Comparison of ENCODE assay signal across 7 mouse cellular contexts in the genomic region with DNA sequence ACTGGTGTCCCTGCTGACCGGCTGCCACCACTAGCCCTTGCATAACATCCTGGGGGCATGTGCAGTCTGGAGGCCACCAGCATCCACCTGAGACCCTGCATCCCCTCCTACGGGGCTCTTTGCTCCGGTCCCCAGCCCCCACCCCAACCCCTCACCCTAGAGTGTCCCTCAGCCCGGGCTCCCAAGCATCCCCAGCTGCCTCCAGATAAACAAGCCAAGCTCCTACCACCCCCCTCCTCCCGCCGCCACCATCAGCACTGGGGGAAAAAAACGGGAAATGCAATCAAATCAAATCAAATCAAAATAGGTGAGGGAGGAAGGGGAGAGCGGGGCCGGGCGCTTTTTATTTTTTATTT.
DNase-seq lines count a peak whose midpoint lies in the region; ATAC-seq lines count a peak whose summit lies in the region.

No protein-coding gene starts in this region.

- no peaks in the 10 kb centered on the region for H3K36me3 ChIP-seq in lung, embryonic 15.5 days
- no peaks in the 10 kb centered on the region for H3K36me3 ChIP-seq in forebrain, embryonic 14.5 days (ENCODE audit: control insufficient read depth, insufficient read depth, low read length)
- no peaks in the 10 kb centered on the region for H3K36me3 ChIP-seq in limb, embryonic 13.5 days
- no peaks in the 10 kb centered on the region for H3K36me3 ChIP-seq in stomach, embryonic 14.5 days (ENCODE audit: control insufficient read depth, insufficient read depth, low read length)

- no peak for ATAC-seq in lung, embryonic 15.5 days (ENCODE audit: borderline replicate concordance, extremely low read depth, low FRiP score, low TSS enrichment)
- ATAC-seq in forebrain, embryonic 14.5 days = peak; percentile 67
- no peak for ATAC-seq in limb, embryonic 13.5 days (ENCODE audit: low FRiP score, low read depth)
- ATAC-seq in stomach, embryonic 14.5 days (ENCODE audit: insufficient number of reproducible peaks, insufficient read depth, low FRiP score, low read depth) = no peak

- H3K27me3 ChIP-seq in lung, embryonic 15.5 days = peaks cover 53% of the 10 kb centered on the region
- no peaks in the 10 kb centered on the region for H3K27me3 ChIP-seq in forebrain, embryonic 14.5 days (replicated peaks; ENCODE audit: control insufficient read depth, insufficient read depth, low read length)
- H3K27me3 ChIP-seq in limb, embryonic 13.5 days = peaks cover 80% of the 10 kb centered on the region
- H3K27me3 ChIP-seq in stomach, embryonic 14.5 days (ENCODE audit: control insufficient read depth, insufficient read depth, low read length) = peaks cover 25% of the 10 kb centered on the region; the same call in 1 of the 2 replicates

- no peaks in the 10 kb centered on the region for H3K9me3 ChIP-seq in lung, embryonic 15.5 days
- H3K9me3 ChIP-seq in forebrain, embryonic 14.5 days (replicated peaks; ENCODE audit: control insufficient read depth, low read length) = no peaks in the 10 kb centered on the region
- no peaks in the 10 kb centered on the region for H3K9me3 ChIP-seq in limb, embryonic 13.5 days
- H3K9me3 ChIP-seq in stomach, embryonic 14.5 days (ENCODE audit: control insufficient read depth, low read depth, low read length) = no peaks in the 10 kb centered on the region

- H3K4me2 ChIP-seq in lung, embryonic 15.5 days = peak overlapping the region; percentile 58
- H3K4me2 ChIP-seq in forebrain, embryonic 14.5 days (ENCODE audit: low read length) = peak overlapping the region; percentile 81
- peak overlapping the region; percentile 66 for H3K4me2 ChIP-seq in limb, embryonic 13.5 days (replicated peaks)
- peak overlapping the region; percentile 58 for H3K4me2 ChIP-seq in stomach, embryonic 14.5 days (replicated peaks; ENCODE audit: low read depth, low read length)

- no peak overlapping the region for H3K9ac ChIP-seq in lung, embryonic 15.5 days
- peak overlapping the region; percentile 74 for H3K9ac ChIP-seq in forebrain, embryonic 14.5 days (ENCODE audit: low read length)
- peak overlapping the region; percentile 51; the same call in 1 of the 2 replicates for H3K9ac ChIP-seq in limb, embryonic 13.5 days
- no peak overlapping the region for H3K9ac ChIP-seq in stomach, embryonic 14.5 days (replicated peaks; ENCODE audit: low read depth, low read length)

- 1% methylated on average over 10 of the region's 10 CpGs for WGBS in lung, embryonic 15.5 days
- WGBS in forebrain, embryonic 14.5 days = 0% methylated on average over 10 of the region's 10 CpGs
- WGBS in limb, embryonic 13.5 days = 2% methylated on average over 10 of the region's 10 CpGs
- 2% methylated on average over 10 of the region's 10 CpGs for WGBS in stomach, embryonic 14.5 days

- DNase-seq in lung, postnatal 25 days (ENCODE audit: low spot score) = no peak
- DNase-seq in forebrain, embryonic 14.5 days (ENCODE audit: low spot score) = no peak
- no peak for DNase-seq in testis, postnatal 10 days (ENCODE audit: low spot score)
- no peak for DNase-seq in cerebellum, adult 9-10 months

- no peaks in the 10 kb centered on the region for H3K4me1 ChIP-seq in lung, embryonic 15.5 days
- peaks cover 13% of the 10 kb centered on the region for H3K4me1 ChIP-seq in forebrain, embryonic 14.5 days (ENCODE audit: control insufficient read depth, insufficient read depth, low read length)
- peaks cover 11% of the 10 kb centered on the region for H3K4me1 ChIP-seq in limb, embryonic 13.5 days
- 0 out of 2 replicates have a peak, but pooled peaks cover 4% of the 10 kb centered on the region for H3K4me1 ChIP-seq in stomach, embryonic 14.5 days (ENCODE audit: control insufficient read depth, insufficient read depth, low read length)

- H3K27ac ChIP-seq in lung, embryonic 15.5 days = no peak overlapping the region
- H3K27ac ChIP-seq in forebrain, embryonic 14.5 days (ENCODE audit: low read depth, low read length) = peak overlapping the region; percentile 79
- no peak overlapping the region for H3K27ac ChIP-seq in limb, embryonic 13.5 days
- no peak overlapping the region for H3K27ac ChIP-seq in stomach, embryonic 14.5 days (ENCODE audit: low read length)

- peak overlapping the region; percentile 24 for H3K4me3 ChIP-seq in lung, embryonic 15.5 days
- H3K4me3 ChIP-seq in forebrain, embryonic 14.5 days (ENCODE audit: low read depth, low read length) = peak overlapping the region; percentile 50
- H3K4me3 ChIP-seq in limb, embryonic 13.5 days = peak overlapping the region; percentile 41
- peak overlapping the region; percentile 31 for H3K4me3 ChIP-seq in stomach, embryonic 14.5 days (ENCODE audit: low read depth, low read length)

Comparison
In these comparisons a context has a peak if more than half of its experiments do, and no peak if none do; other contexts are left out.
1. H3K9ac ChIP-seq: peak in forebrain, embryonic 14.5 days (single experiment) and limb, embryonic 13.5 days (single experiment); none in lung, embryonic 15.5 days (single experiment) and stomach, embryonic 14.5 days (single experiment).
2. Peak in every context shown above with its lines, with median percentiles within 50 percentile points of each other: H3K4me2 ChIP-seq and H3K4me3 ChIP-seq.